9 mouse cellular contexts compared by ENCODE assay signal in genomic region chr4:120665782-120666181, GRCm38 (mm10). TPM values are rescaled to one million over a fixed set of nuclear protein-coding genes. Genes with fewer than 3 reads are reported as not detected.
DNase-seq lines count a peak whose midpoint lies in the region; ATAC-seq lines count a peak whose summit lies in the region.
"Had no signal": no experiment of that assay in that cellular context is flagged by ENCODE, and none has a peak within 500 bp of the region (broad histone marks: within the 10 kb centered on the region; RNA-seq: fewer than 3 reads in every experiment).

No protein-coding gene starts in this region.

- WGBS in heart, embryonic 11.5 days (ENCODE audit: insufficient replicate concordance), result 60% methylated on average over 7 of the region's 7 CpGs
- 6% methylated on average over 7 of the region's 7 CpGs for WGBS in neural tube, embryonic 12.5 days
- 24% methylated on average over 7 of the region's 7 CpGs for WGBS in kidney, embryonic 15.5 days
- WGBS in stomach, embryonic 15.5 days, result 60% methylated on average over 7 of the region's 7 CpGs

- peak overlapping the region; percentile 71; the same call in 1 of the 2 replicates for H3K4me3 ChIP-seq in heart, embryonic 11.5 days (ENCODE audit: low read depth, low read length)
- no peak overlapping the region for H3K4me3 ChIP-seq in neural tube, embryonic 12.5 days
- H3K4me3 ChIP-seq in kidney, embryonic 15.5 days (replicated peaks), result no peak overlapping the region
- no peak overlapping the region for H3K4me3 ChIP-seq in stomach, embryonic 15.5 days (replicated peaks)

- H3K27me3 ChIP-seq in heart, embryonic 11.5 days (ENCODE audit: control insufficient read depth, insufficient read depth, low read length), result no peaks in the 10 kb centered on the region
- H3K27me3 ChIP-seq in neural tube, embryonic 12.5 days (replicated peaks), result peaks cover 38% of the 10 kb centered on the region
- peaks cover 24% of the 10 kb centered on the region for H3K27me3 ChIP-seq in kidney, embryonic 15.5 days
- peaks cover 6% of the 10 kb centered on the region; the same call in 1 of the 2 replicates for H3K27me3 ChIP-seq in stomach, embryonic 15.5 days (replicated peaks)

- H3K4me2 ChIP-seq in heart, embryonic 11.5 days, result peak overlapping the region; percentile 98
- H3K4me2 ChIP-seq in neural tube, embryonic 12.5 days (replicated peaks), result peak overlapping the region; percentile 100
- H3K4me2 ChIP-seq in kidney, embryonic 15.5 days, result peak overlapping the region; percentile 94; the same call in 1 of the 2 replicates
- peak overlapping the region; percentile 100; the same call in 1 of the 2 replicates for H3K4me2 ChIP-seq in stomach, embryonic 15.5 days

- peak overlapping the region; percentile 62; the same call in 1 of the 2 replicates for H3K9ac ChIP-seq in heart, embryonic 11.5 days (ENCODE audit: low read depth, low read length)
- H3K9ac ChIP-seq in neural tube, embryonic 12.5 days, result no peak overlapping the region
- H3K9ac ChIP-seq in kidney, embryonic 15.5 days, result no peak overlapping the region
- H3K9ac ChIP-seq in stomach, embryonic 15.5 days, result no peak overlapping the region

- ATAC-seq in heart, embryonic 11.5 days (replicated peaks; ENCODE audit: insufficient number of reproducible peaks, low FRiP score, low TSS enrichment), result no peak
- no peak for ATAC-seq in neural tube, embryonic 12.5 days (ENCODE audit: low FRiP score, low read depth)
- ATAC-seq in kidney, embryonic 15.5 days (replicated peaks; ENCODE audit: low FRiP score), result no peak
- ATAC-seq in stomach, embryonic 15.5 days (ENCODE audit: insufficient read depth, low FRiP score, low read depth), result no peak

- no peak for DNase-seq in heart, adult 18-20 months
- DNase-seq in neural tube, embryonic 10.5 days (ENCODE audit: extremely low spot score, low spot score), result no peak
- DNase-seq in layer of hippocampus, postnatal 36 days, result no peak
- no peak for DNase-seq in gastrocnemius, adult 18-20 months (ENCODE audit: low spot score)

- H3K36me3 ChIP-seq in heart, embryonic 11.5 days (ENCODE audit: control insufficient read depth, insufficient read depth, low read length), result no peaks in the 10 kb centered on the region
- no peaks in the 10 kb centered on the region for H3K36me3 ChIP-seq in neural tube, embryonic 12.5 days
- no peaks in the 10 kb centered on the region for H3K36me3 ChIP-seq in kidney, embryonic 15.5 days
- no peaks in the 10 kb centered on the region for H3K36me3 ChIP-seq in stomach, embryonic 15.5 days
- H3K36me3 ChIP-seq: intestine, embryonic 15.5 days had no signal

- H3K27ac ChIP-seq in heart, embryonic 11.5 days (ENCODE audit: low read depth, low read length), result peak overlapping the region; percentile 91
- H3K27ac ChIP-seq in neural tube, embryonic 12.5 days, result no peak overlapping the region
- H3K27ac ChIP-seq in kidney, embryonic 15.5 days, result 0 out of 2 replicates have a peak overlapping the region, but pooled peaks have one; percentile 72
- H3K27ac ChIP-seq in stomach, embryonic 15.5 days, result no peak overlapping the region

- H3K4me1 ChIP-seq in heart, embryonic 11.5 days (ENCODE audit: control insufficient read depth, insufficient read depth, low read length), result peaks cover 19% of the 10 kb centered on the region
- peaks cover 24% of the 10 kb centered on the region for H3K4me1 ChIP-seq in neural tube, embryonic 12.5 days
- H3K4me1 ChIP-seq in kidney, embryonic 15.5 days, result peaks cover 23% of the 10 kb centered on the region
- H3K4me1 ChIP-seq in stomach, embryonic 15.5 days, result peaks cover 9% of the 10 kb centered on the region

- H3K9me3 ChIP-seq in heart, embryonic 11.5 days (replicated peaks; ENCODE audit: control insufficient read depth, low read length), result no peaks in the 10 kb centered on the region
- H3K9me3 ChIP-seq in neural tube, embryonic 12.5 days, result no peaks in the 10 kb centered on the region
- H3K9me3 ChIP-seq in kidney, embryonic 15.5 days (replicated peaks), result no peaks in the 10 kb centered on the region
- H3K9me3 ChIP-seq in stomach, embryonic 15.5 days, result no peaks in the 10 kb centered on the region
- H3K9me3 ChIP-seq: intestine, embryonic 15.5 days had no signal

RNA-seq across cellular contexts. Expression of gene Cited4, which starts 0.6 kb away (rescaled TPM):
- polyA plus RNA-seq in heart, embryonic 11.5 days (2014; fragmentation: Nextera tagmentation; extraction: Ambion mirVana), result 37.5 and 44.9 TPM in 2 replicates
- total RNA-seq in heart, adult 18-20 months (2021), result 10 to 100 TPM; 35.6 to 51.5 TPM
- 3.7 and 4.3 TPM in 2 replicates for polyA plus RNA-seq in neural tube, embryonic 12.5 days (2016; fragmentation: Nextera tagmentation; extraction: Ambion mirVana)
- 11.3 and 12.9 TPM in 2 replicates for polyA plus RNA-seq in kidney, embryonic 15.5 days (2015; fragmentation: Nextera tagmentation; extraction: Ambion mirVana)
- polyA plus RNA-seq in stomach, embryonic 15.5 days (2015; fragmentation: Nextera tagmentation; extraction: Ambion mirVana), result 8.4 and 13.2 TPM in 2 replicates
- total RNA-seq in layer of hippocampus, postnatal 36 days (2021), result 1 to 10 TPM; 1.6 to 1.8 TPM
- total RNA-seq in gastrocnemius, adult 18-20 months (2021), result 10 to 100 TPM; 11.9 to 18.0 TPM

Comparison
In these comparisons a context has a peak if more than half of its experiments do, and no peak if none do; other contexts are left out.
1. H3K27ac ChIP-seq: peak in heart, embryonic 11.5 days (single experiment) and kidney, embryonic 15.5 days (single experiment); none in neural tube, embryonic 12.5 days (single experiment) and stomach, embryonic 15.5 days (single experiment).
2. Peak in every context shown above with its lines, with median percentiles within 50 percentile points of each other: H3K4me2 ChIP-seq.